In genomic region chr4:117305461-117305860, GRCm38 (mm10) we compare ENCODE assay signal across 23 mouse cellular contexts. TPM values are rescaled to one million over a fixed set of nuclear protein-coding genes. Genes with fewer than 3 reads are reported as not detected.
"Had no signal": no experiment of that assay in that cellular context is flagged by ENCODE, and none has a peak within 500 bp of the region (broad histone marks: within the 10 kb centered on the region; RNA-seq: fewer than 3 reads in every experiment).

No protein-coding gene starts in this region.

- H3K9ac ChIP-seq: kidney, embryonic 15.5 days; limb, embryonic 13.5 days; liver, embryonic 12.5 days; liver, embryonic 15.5 days; midbrain, embryonic 12.5 days; midbrain, embryonic 15.5 days; neural tube, embryonic 12.5 days; neural tube, embryonic 15.5 days; stomach, embryonic 15.5 days had no signal

- DNase-seq: kidney, adult 8-10 months; kidney, postnatal 14 days; kidney, postnatal 4 days; layer of hippocampus, adult 9-11 months; liver; lung, adult 2 months; right cerebral cortex, adult 18-20 months; right cerebral cortex, postnatal 14 days; right cerebral cortex, postnatal 4 days; thymus, adult 18-20 months; thymus, postnatal 36 days had no signal

- H3K27ac ChIP-seq: kidney, embryonic 15.5 days; limb, embryonic 10.5 days; limb, embryonic 13.5 days; liver, embryonic 12.5 days; liver, embryonic 15.5 days; macrophage; midbrain, embryonic 12.5 days; midbrain, embryonic 15.5 days; neural tube, embryonic 12.5 days; neural tube, embryonic 15.5 days; stomach, embryonic 15.5 days had no signal

- H3K36me3 ChIP-seq: kidney, embryonic 15.5 days; limb, embryonic 10.5 days; liver, embryonic 12.5 days; liver, embryonic 15.5 days; midbrain, embryonic 12.5 days; midbrain, embryonic 15.5 days; neural tube, embryonic 12.5 days; neural tube, embryonic 15.5 days; stomach, embryonic 15.5 days had no signal

- H3K4me3 ChIP-seq: liver, embryonic 15.5 days; midbrain, embryonic 12.5 days; midbrain, embryonic 15.5 days; neural tube, embryonic 15.5 days had no signal

- ATAC-seq: liver, embryonic 12.5 days; lung, postnatal 0 days; midbrain, embryonic 15.5 days had no signal

- H3K9me3 ChIP-seq: kidney, embryonic 15.5 days; limb, embryonic 10.5 days; limb, embryonic 13.5 days; liver, embryonic 12.5 days; liver, embryonic 15.5 days; midbrain, embryonic 12.5 days; midbrain, embryonic 15.5 days; neural tube, embryonic 12.5 days; neural tube, embryonic 15.5 days; stomach, embryonic 15.5 days had no signal

RNA-seq across cellular contexts. Expression of gene Armh1, which starts 53.5 kb away (rescaled TPM):
- polyA plus RNA-seq: macrophage had no signal
